Mouse (Mus musculus) lung, adult 2 months (tissue): ENCODE data around the gene Rap1gap.

Experiments used
- CTCF ChIP-seq: fragments of 200-500 bp; IDR thresholded peaks from 2 replicates; pipeline ENCODE4 v1.5.1; 2011; ENCODE audit warnings: mild to moderate bottlenecking, low read length, control low read depth; ENCODE audit not compliant: insufficient read depth
- POLR2A ChIP-seq: fragments of 200-500 bp; IDR thresholded peaks from 2 replicates; pipeline ENCODE4 v1.6.1; 2011; ENCODE audit warnings: low read depth, mild to moderate bottlenecking, control low read depth, low read length, borderline replicate concordance; ENCODE audit errors: extremely low read depth

- TF ChIP-seq POLR2A, result no peak
- no peak for TF ChIP-seq CTCF
These were observed 40.0 kb downstream of the Rap1gap start for GRCm38 (mm10) chr4:137704561-137704960.
